Mouse (Mus musculus): ENCODE results near the gene Fat1. TPM values are rescaled to one million over a fixed set of nuclear protein-coding genes. Genes with fewer than 3 reads are reported as not detected.

Gene Fat1
- total RNA-seq, 1 experiment from 2014 or later, result not detected

DNA sequence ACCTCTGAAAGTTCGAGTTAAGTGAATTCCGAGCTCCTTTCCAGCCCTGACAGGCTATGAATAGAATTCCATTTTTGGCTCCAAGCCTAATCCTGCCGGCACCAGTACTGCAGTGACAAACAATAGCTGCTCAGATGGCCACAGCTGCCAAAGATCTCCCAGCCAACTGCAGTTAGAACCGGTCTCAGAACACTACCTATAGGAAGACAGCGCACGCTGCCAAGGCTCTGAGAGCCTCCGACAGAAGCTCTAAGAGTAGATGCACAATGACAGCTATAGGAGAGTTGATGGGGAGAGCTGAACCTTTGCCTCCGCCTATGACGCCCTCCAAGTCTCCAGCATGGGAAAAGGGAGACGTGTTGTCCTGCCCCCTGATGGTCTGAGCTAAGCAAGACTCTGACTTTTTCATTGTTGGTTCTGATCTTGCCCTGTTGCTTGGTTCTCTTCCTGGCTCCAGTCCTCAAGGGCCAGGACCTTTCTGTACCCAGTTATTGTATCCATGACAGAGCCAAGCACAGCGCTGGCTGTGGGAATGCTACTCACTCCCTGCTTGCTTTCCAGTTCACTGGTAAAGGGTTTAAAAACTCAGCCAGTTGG is 63.5 kb downstream of the Fat1 start:
- no peak for ATAC-seq (replicated peaks; ENCODE audit: low read depth, poor library complexity, severe bottlenecking)

- ATAC-seq (replicated peaks; ENCODE audit: low read depth, poor library complexity, severe bottlenecking), result no peak
These were observed 66.4 kb downstream of the Fat1 start for GRCm38 (mm10) chr8:45001577-45002197.

- no peak for ATAC-seq (replicated peaks; ENCODE audit: low read depth, poor library complexity, severe bottlenecking)
These were observed 67.4 kb downstream of the Fat1 start for GRCm38 (mm10) chr8:45002686-45003085.

- ATAC-seq (replicated peaks; ENCODE audit: low read depth, poor library complexity, severe bottlenecking), result no peak
These were observed 68.8 kb downstream of the Fat1 start for GRCm38 (mm10) chr8:45004021-45004420.

GRCm38 (mm10) chr8:45010685-45011084 is 75.4 kb downstream of the Fat1 start:
- no peak for ATAC-seq (replicated peaks; ENCODE audit: low read depth, poor library complexity, severe bottlenecking)

DNA sequence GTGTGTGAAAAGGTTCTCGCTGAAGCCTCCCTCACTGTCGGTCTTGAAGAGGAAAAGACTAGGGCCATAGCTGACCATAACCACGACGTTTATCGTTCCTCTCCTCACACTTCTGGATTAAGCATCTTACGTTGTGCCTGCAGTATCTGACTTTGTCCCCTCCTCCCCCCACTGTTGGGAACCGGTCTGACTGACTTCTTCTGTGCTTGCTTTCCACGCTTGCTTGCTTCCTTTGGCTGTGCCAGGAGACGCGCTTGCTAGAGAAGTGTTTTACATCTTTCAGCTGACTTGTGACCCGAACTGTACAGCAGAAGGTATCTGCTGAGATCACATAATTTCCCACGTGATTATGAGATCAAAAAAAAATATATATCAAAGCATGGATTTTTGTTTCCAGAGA is 76.5 kb downstream of the Fat1 start:
- ATAC-seq (replicated peaks; ENCODE audit: low read depth, poor library complexity, severe bottlenecking), result no peak

DNA sequence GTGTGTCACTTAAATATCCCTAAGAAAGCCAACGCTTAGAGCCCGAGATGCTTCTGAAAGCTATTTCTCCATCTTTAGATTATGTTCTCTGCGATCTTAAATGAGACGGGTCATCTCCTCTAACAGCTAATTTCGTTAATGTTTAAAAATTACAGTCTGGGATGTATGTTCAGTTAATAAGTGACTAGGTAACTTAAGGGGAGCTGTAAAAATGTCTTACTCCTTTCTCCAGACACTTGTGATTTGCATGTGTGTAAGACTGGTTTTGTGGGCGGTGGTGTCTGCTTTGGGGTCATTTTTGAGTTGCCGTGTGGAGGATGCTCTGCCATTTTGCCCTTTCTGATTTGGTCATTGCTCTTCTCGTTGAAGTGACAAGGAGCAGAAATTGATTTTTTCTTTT is 78.6 kb downstream of the Fat1 start:
- ATAC-seq (replicated peaks; ENCODE audit: low read depth, poor library complexity, severe bottlenecking), result no peak

DNA sequence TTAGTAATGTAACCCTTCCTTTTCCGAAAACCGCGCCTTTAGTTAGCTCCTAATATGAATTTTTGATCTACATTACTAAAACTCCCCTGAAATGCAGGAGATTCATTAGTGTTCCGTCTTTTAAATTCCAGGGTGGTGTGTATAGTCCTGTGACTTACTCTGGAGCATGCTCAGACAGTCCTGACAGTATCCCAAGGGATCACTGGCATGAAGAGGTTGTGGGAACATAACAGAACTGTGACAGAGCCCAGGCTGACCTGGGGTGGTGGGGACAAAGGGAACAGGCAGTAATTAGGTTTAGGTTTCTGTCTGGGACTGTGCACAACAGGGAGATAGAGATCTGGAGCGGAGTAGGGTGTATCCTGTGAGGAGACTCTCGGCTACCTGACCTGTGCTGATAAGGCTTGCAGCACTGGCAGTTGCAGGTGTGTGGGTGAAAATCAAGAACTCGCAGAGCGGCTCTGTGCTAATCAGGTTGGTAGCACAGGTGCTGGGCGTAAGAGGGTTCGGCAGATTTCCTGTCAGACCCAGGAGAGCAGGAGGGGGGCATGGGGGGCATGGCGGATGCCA is 79.3 kb downstream of the Fat1 start:
- no peak for ATAC-seq (replicated peaks; ENCODE audit: low read depth, poor library complexity, severe bottlenecking)

DNA sequence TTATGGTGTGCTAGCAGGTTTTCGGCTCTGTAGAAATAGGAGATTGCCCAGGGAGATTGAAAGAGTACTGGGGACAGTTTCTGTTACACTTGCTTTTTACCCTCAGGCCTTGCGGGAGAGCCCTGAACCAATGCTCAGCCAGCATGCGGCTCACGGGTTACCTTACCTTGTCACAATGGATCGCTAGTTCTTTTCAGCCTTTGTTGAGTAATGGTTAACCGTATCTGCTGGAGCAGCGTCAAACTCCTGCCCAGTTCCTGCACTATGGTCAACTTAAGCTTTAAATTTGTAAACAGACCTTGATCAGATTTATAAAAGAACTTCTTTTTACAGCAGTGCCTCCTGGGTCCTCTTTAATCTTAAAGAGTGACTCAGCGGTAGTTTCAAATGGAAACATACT is 80.6 kb downstream of the Fat1 start:
- no peak for ATAC-seq (replicated peaks; ENCODE audit: low read depth, poor library complexity, severe bottlenecking)

DNA sequence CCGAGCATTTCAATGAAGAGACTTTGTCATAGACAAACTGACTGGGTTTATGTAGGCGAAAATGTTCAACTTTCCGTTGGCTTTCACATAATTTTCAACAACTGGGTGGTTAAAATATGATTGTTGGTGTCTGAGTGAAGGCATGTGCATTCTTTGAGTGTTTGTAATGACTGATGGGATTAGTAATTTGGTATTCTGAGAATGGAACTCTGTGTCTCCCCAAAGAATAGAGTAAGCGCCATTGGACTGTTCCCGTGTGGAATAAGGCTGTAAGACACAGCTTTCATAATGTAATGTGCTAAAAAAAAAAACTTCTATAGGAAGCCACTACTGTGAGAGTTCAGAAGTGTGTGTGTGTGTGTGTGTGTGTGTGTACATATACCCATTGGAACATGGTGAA is 84.0 kb downstream of the Fat1 start:
- no peak for ATAC-seq (replicated peaks; ENCODE audit: low read depth, poor library complexity, severe bottlenecking)

DNA sequence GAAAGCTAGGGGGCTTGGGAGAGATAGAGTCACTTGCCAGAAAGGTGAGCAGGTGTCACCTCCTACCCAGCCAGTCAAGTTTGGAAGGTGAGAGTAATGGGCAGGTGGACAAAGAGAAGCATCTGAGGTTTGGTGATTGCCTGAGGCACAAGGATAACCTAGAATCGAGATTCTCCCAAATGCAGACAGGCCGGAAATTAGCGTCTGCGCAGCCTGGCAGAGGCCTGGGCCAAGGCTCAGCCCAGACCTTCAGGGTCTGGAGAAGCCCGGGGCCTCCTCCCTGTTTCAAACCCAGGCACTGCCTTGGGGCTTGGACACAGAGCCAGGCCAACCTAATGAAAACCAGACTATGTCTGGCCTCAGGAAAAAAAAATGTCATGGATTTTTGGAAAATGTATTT is 85.9 kb downstream of the Fat1 start:
- no peak for ATAC-seq (replicated peaks; ENCODE audit: low read depth, poor library complexity, severe bottlenecking)

DNA sequence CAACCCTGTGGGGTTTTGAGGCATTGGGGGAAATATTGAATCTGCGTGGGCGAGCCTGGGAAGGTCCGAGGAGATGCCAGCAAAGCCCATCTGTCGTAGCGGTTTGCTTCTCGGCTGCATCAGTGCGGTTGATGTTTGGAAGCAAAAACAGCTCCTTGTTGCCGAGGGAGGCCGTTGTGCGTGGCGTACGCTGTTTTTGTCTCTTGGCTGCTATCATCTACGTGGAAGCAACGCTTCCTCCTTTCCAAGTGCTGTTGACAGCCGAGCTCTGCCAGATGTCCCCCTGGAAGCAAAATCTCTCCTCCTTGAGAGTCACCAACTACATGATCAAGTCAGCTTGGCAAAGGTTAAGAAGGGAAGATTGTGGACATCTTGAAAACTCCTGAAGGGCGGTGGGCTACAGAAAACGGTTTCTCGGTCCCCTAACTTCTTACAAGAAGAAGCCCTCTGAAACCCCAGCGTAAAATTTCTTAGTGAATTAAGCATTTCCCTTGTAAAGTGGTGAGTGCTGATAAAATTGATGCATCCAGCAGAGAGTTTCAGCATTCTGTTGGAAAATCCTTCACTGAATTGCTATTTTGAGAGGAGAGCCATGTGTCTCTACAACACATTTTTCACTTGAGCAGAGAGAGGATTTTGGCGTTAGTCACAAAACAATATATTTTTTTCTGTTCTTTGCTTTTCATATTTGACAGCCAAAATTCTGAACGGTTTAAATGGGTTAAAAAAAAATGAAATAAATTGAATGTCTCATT is 86.8 kb downstream of the Fat1 start:
- no peak for ATAC-seq (replicated peaks; ENCODE audit: low read depth, poor library complexity, severe bottlenecking)

DNA sequence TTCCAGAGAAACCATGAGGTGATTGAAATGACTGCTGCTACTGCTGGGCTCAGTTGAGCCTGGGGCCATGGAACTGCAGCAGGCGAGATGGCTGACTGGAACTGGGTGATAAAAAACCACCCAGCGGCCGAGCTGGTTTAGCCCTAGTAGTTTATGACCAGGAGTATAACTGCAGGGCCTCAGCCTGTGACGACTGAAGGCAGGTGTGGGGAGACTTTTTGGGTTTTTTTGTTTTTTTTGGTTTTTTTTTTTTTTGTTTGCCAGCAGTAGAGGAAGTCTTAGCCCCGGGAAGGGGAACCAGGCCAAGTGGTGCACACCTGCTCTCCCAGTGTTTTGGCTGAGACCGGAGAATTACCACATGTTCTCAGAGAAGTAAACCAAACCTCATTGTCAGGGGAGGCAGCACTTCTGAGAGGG is 92.8 kb downstream of the Fat1 start:
- ATAC-seq (replicated peaks; ENCODE audit: low read depth, poor library complexity, severe bottlenecking), result no peak

GRCm38 (mm10) chr8:45038350-45038749 is 103.1 kb downstream of the Fat1 start:
- no peak for ATAC-seq (replicated peaks; ENCODE audit: low read depth, poor library complexity, severe bottlenecking)

GRCm38 (mm10) chr8:45044160-45044559 is 108.9 kb downstream of the Fat1 start:
- no peak for ATAC-seq (replicated peaks; ENCODE audit: low read depth, poor library complexity, severe bottlenecking)

- ATAC-seq (replicated peaks; ENCODE audit: low read depth, poor library complexity, severe bottlenecking), result no peak
These were observed 115.2 kb downstream of the Fat1 start for GRCm38 (mm10) chr8:45050451-45050850.

GRCm38 (mm10) chr8:45051236-45051635 is 116.0 kb downstream of the Fat1 start:
- no peak for ATAC-seq (replicated peaks; ENCODE audit: low read depth, poor library complexity, severe bottlenecking)

DNA sequence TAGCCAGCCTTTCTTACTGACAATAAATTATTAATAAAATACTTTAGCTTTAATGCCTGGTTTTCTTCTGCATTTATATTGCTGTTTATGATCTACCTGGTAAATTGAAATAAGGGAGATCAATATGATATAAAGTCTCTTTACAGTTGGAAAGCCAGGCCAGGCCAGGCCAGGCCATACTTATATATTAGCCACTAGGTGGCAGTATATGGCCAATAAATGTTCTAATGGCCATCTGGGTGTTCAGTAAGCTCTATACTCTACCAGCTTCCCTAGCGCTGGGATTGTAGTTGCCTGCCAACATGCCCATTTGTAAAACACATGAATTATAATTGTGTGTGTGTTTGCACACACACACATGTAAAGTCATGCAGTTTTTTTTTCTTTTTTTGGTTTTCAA is 117.0 kb downstream of the Fat1 start:
- 0 out of 2 replicates have a peak, but pooled peaks have one; percentile 58 for ATAC-seq (replicated peaks; ENCODE audit: low read depth, poor library complexity, severe bottlenecking)

GRCm38 (mm10) chr8:45052618-45053017 is 117.4 kb downstream of the Fat1 start:
- no peak for ATAC-seq (replicated peaks; ENCODE audit: low read depth, poor library complexity, severe bottlenecking)

GRCm38 (mm10) chr8:45055500-45055899 is 120.3 kb downstream of the Fat1 start:
- no peak for ATAC-seq (replicated peaks; ENCODE audit: low read depth, poor library complexity, severe bottlenecking)

GRCm38 (mm10) chr8:45056810-45057209 is 121.6 kb downstream of the Fat1 start:
- ATAC-seq (replicated peaks; ENCODE audit: low read depth, poor library complexity, severe bottlenecking), result no peak
